In genomic region chrX:142681616-142682141, GRCm38 (mm10) we compare ENCODE assay signal across 8 mouse cellular contexts. TPM values are rescaled to one million over a fixed set of nuclear protein-coding genes. Genes with fewer than 3 reads are reported as not detected.
A peak's percentile ranks its signal among the peaks of the same experiment; 100 is the strongest.
DNase-seq lines count a peak whose midpoint lies in the region; ATAC-seq and TF ChIP-seq lines count a peak whose summit lies in the region.

No protein-coding gene starts in this region.

- peak overlapping the region; percentile 82 for H3K9ac ChIP-seq in heart, adult 2 months (ENCODE audit: low read depth, low read length)
- H3K9ac ChIP-seq in midbrain, embryonic 14.5 days (replicated peaks; ENCODE audit: low read length), result peak overlapping the region; percentile 68

- no peaks in the 10 kb centered on the region for H3K27me3 ChIP-seq in heart, adult 2 months (ENCODE audit: control insufficient read depth, insufficient read depth, low read length)
- no peaks in the 10 kb centered on the region for H3K27me3 ChIP-seq in Patski
- H3K27me3 ChIP-seq in hindbrain, embryonic 10.5 days (ENCODE audit: insufficient read depth, poor library complexity, severe bottlenecking), result peaks cover 61% of the 10 kb centered on the region
- no peaks in the 10 kb centered on the region for H3K27me3 ChIP-seq in midbrain, embryonic 14.5 days (ENCODE audit: control insufficient read depth, insufficient read depth, low read length)

- TF ChIP-seq EP300 in heart, adult 2 months (IDR thresholded peaks at IDR 0.05; ENCODE audit: insufficient read depth, low read depth, low read length), result no peak

- H3K79me2 ChIP-seq in heart, adult 2 months (replicated peaks; ENCODE audit: control insufficient read depth, insufficient read depth, low read length), result no peaks in the 10 kb centered on the region

- POLR2A ChIA-PET in Patski (lab: Charles Lee), result interaction anchor here (0.6 kb wide), 1 partner anchor 423 kb away, joined by 7 read pairs; no protein-coding TSS in a partner anchor

- peak; percentile 66 for ATAC-seq in Patski
- peak; percentile 67 for ATAC-seq in midbrain, embryonic 14.5 days (ENCODE audit: low FRiP score, low TSS enrichment)

- H3K36me3 ChIP-seq in heart, adult 2 months (ENCODE audit: control insufficient read depth, insufficient read depth, low read length), result peaks cover 4% of the 10 kb centered on the region; the same call in 1 of the 2 replicates
- H3K36me3 ChIP-seq in hindbrain, embryonic 10.5 days, result no peaks in the 10 kb centered on the region
- no peaks in the 10 kb centered on the region for H3K36me3 ChIP-seq in midbrain, embryonic 14.5 days (ENCODE audit: control insufficient read depth, insufficient read depth, low read length)

- no peaks in the 10 kb centered on the region; the same call in none of the 2 replicates for H3K4me1 ChIP-seq in heart, adult 2 months (ENCODE audit: control insufficient read depth, insufficient read depth, low read length)
- peaks cover 2% of the 10 kb centered on the region for H3K4me1 ChIP-seq in embryonic fibroblast, embryonic 13.5 days (ENCODE audit: control insufficient read depth, insufficient read depth, low read length)
- peaks cover 52% of the 10 kb centered on the region for H3K4me1 ChIP-seq in hindbrain, embryonic 10.5 days (replicated peaks)
- no peaks in the 10 kb centered on the region; the same call in 1 of the 2 replicates for H3K4me1 ChIP-seq in midbrain, embryonic 14.5 days (ENCODE audit: control insufficient read depth, insufficient read depth, low read length)

- in situ Hi-C loops in Patski (cut with MboI; ENCODE audit: low pct_unique_long_range_greater_than_20kb), result loop anchor here (10.0 kb wide), 1 partner anchor 363 kb away; no protein-coding TSS in a partner anchor

- no peak for TF ChIP-seq POLR2A in heart, adult 2 months (IDR thresholded peaks at IDR 0.05; ENCODE audit: insufficient read depth, low read depth, low read length)
- peak; percentile 58 for TF ChIP-seq POLR2A in embryonic fibroblast, embryonic 13.5 days (IDR thresholded peaks at IDR 0.05; ENCODE audit: low read depth, low read length)

- H3K9me3 ChIP-seq in hindbrain, embryonic 10.5 days, result no peaks in the 10 kb centered on the region
- no peaks in the 10 kb centered on the region for H3K9me3 ChIP-seq in midbrain, embryonic 14.5 days (ENCODE audit: control insufficient read depth, low read length)

- TF ChIP-seq CTCF in heart, adult 2 months (IDR thresholded peaks at IDR 0.05), result no peak
- TF ChIP-seq CTCF in Patski (IDR thresholded peaks at IDR 0.05), result no peak
- TF ChIP-seq CTCF in embryonic fibroblast, embryonic 13.5 days (IDR thresholded peaks at IDR 0.05; ENCODE audit: borderline replicate concordance, insufficient read depth, low read length), result no peak

- H3K4me3 ChIP-seq in heart, adult 2 months, result peak overlapping the region; percentile 60
- peak overlapping the region; percentile 93 for H3K4me3 ChIP-seq in embryonic fibroblast, embryonic 13.5 days (ENCODE audit: insufficient read depth, low read length)
- H3K4me3 ChIP-seq in hindbrain, embryonic 10.5 days, result peak overlapping the region; percentile 65
- peak overlapping the region; percentile 56 for H3K4me3 ChIP-seq in midbrain, embryonic 14.5 days (replicated peaks; ENCODE audit: low read depth, low read length)

- peak in 1 of 2 experiments; percentile 85 for DNase-seq in heart, adult 2 months
- DNase-seq in heart, adult 8-10 months (ENCODE audit: low spot score), result no peak
- DNase-seq in Patski (ENCODE audit: low read depth, low spot score) (no peak), liver (peak; percentile 86)
- peak; percentile 55 for DNase-seq in hindbrain, embryonic 10.5 days (ENCODE audit: low spot score)
- DNase-seq in midbrain, embryonic 14.5 days, result no peak
- DNase-seq in urinary bladder, postnatal 36 days (ENCODE audit: low spot score in 2 of 2), result peak; percentile 41 to 59

- peak overlapping the region; percentile 64 for H3K4me2 ChIP-seq in midbrain, embryonic 14.5 days (ENCODE audit: low read length)

- WGBS in heart, adult 2 months, result 16% methylated on average over 14 of the region's 43 CpGs
- 19% methylated on average over 22 of the region's 43 CpGs for WGBS in hindbrain, embryonic 10.5 days
- 8% methylated on average over 17 of the region's 43 CpGs for WGBS in midbrain, embryonic 14.5 days

- H3K27ac ChIP-seq in heart, adult 2 months, result peak overlapping the region; percentile 76
- peak overlapping the region; percentile 89 for H3K27ac ChIP-seq in embryonic fibroblast, embryonic 13.5 days (ENCODE audit: insufficient read depth, low read length)
- peak overlapping the region; percentile 94 for H3K27ac ChIP-seq in hindbrain, embryonic 10.5 days
- H3K27ac ChIP-seq in midbrain, embryonic 14.5 days (replicated peaks; ENCODE audit: low read depth, low read length), result peak overlapping the region; percentile 84

- CTCF ChIA-PET in Patski (lab: Charles Lee), result no interaction called here

- intact Hi-C loops in heart, adult 2 months (cut with DNase I), result loop anchor here (5.0 kb wide), 3 partner anchors 121 to 454 kb away; partner anchors contain the start of genes Acsl4 and Nxt2

RNA-seq across cellular contexts. Expression of gene Tmem164, which starts 0.5 kb away (rescaled TPM):
- total RNA-seq in heart, adult 2 months (2021), result 10 to 100 TPM; 14.3 to 27.2 TPM
- polyA plus RNA-seq in heart, adult 2 months (2012; rRNA removed), result 16.3 and 28.6 TPM in 2 replicates
- 10 to 100 TPM; 17.1 to 20.2 (median 19.3) TPM for total RNA-seq in heart, adult 8-10 months (2022)
- polyA plus RNA-seq in Patski (2021), result 39.1 TPM
- polyA plus RNA-seq in embryonic fibroblast, embryonic 13.5 days (2011; ENCODE audit: insufficient read length, low read depth, missing spikeins), result 47.0 and 68.6 TPM in 2 replicates
- polyA plus RNA-seq in hindbrain, embryonic 10.5 days (2016; fragmentation: Nextera tagmentation; extraction: Ambion mirVana), result 42.9 and 60.9 TPM in 2 replicates
- polyA plus RNA-seq in midbrain, embryonic 14.5 days (2014; fragmentation: Nextera tagmentation; extraction: Ambion mirVana), result 10.6 and 14.0 TPM in 2 replicates

Comparison
In these comparisons a context has a peak if more than half of its experiments do, and no peak if none do; other contexts are left out.
1. DNase-seq: peak in hindbrain, embryonic 10.5 days (single experiment), liver (single experiment) and urinary bladder, postnatal 36 days (2 of 2); none in heart, adult 8-10 months (single experiment), Patski (single experiment) and midbrain, embryonic 14.5 days (single experiment).
2. Peak in every context shown above with its lines, with median percentiles within 50 percentile points of each other: H3K27ac ChIP-seq and H3K4me3 ChIP-seq.